Mouse (Mus musculus) G1E (cell line): ENCODE measurements around the gene Sema3e. TPM values are rescaled to one million over a fixed set of nuclear protein-coding genes. Genes with fewer than 3 reads are reported as not detected.

Source experiments
- ATAC-seq: 2 replicates; pipeline ENCODE4 v1.8.0; 2016; ENCODE audit warnings: mild to moderate bottlenecking; ENCODE audit not compliant: insufficient number of reproducible peaks, poor library complexity, low FRiP score, severe bottlenecking; ENCODE audit errors: extremely low read depth
- DNase-seq: peaks from one replicate; pipeline ENCODE4 v3.0.0; 2012; ENCODE audit warnings: low spot score
- H3K27me3 ChIP-seq: 2 replicates; pipeline ENCODE4 v1.6.1; 2012; ENCODE audit warnings: mild to moderate bottlenecking, low read length, inconsistent platforms; ENCODE audit not compliant: insufficient read depth
- H3K36me3 ChIP-seq: replicated peaks from 2 replicates; pipeline ENCODE3; 2012; ENCODE audit warnings: mild to moderate bottlenecking, inconsistent platforms
- H3K4me1 ChIP-seq: 2 replicates; pipeline ENCODE4 v1.6.1; 2012; ENCODE audit warnings: low read depth, low read length, inconsistent platforms, mixed read lengths; ENCODE audit not compliant: insufficient read depth
- H3K4me3 ChIP-seq: 2 replicates; pipeline ENCODE4 v1.5.1; 2012; ENCODE audit warnings: low read depth, mild to moderate bottlenecking, inconsistent platforms, low read length, moderate library complexity, mixed read lengths
- H3K9me3 ChIP-seq: replicated peaks from 2 replicates; pipeline ENCODE4 v1.6.1; 2012; ENCODE audit warnings: inconsistent platforms
- CTCF ChIP-seq: IDR thresholded peaks from 2 replicates; pipeline ENCODE4 v1.5.1; 2012; ENCODE audit warnings: low read depth, low read length, inconsistent platforms, mixed read lengths
- GATA1 ChIP-seq: IDR thresholded peaks from 2 replicates; pipeline ENCODE4 v1.6.1; 2012; ENCODE audit warnings: borderline replicate concordance, low read length, inconsistent platforms, mixed read lengths
- GATA2 ChIP-seq: IDR thresholded peaks from 2 replicates; pipeline ENCODE4 v1.6.1; 2012; ENCODE audit warnings: low read depth, low read length, inconsistent platforms, borderline replicate concordance
- POLR2AphosphoS5 ChIP-seq: IDR thresholded peaks from 2 replicates; pipeline ENCODE4 v1.6.1; 2012; ENCODE audit warnings: low read depth, low read length, inconsistent platforms; ENCODE audit not compliant: insufficient replicate concordance
- TAL1 ChIP-seq: conservative IDR thresholded peaks from 2 replicates; pipeline ENCODE4 v1.6.1; 2012; ENCODE audit warnings: low read depth, low read length, inconsistent platforms, mixed read lengths
- polyA plus RNA-seq: library from polyadenylated mRNA; stranded (reverse); fragments of >175 nt; gene quantifications from 2 replicates; pipeline ENCODE4 v1.2.3, GENCODE M21; 2012
- total RNA-seq, 2 experiments: library from RNA; stranded (forward) in 1 of 2; stranded (reverse) in 1 of 2; fragments of 200-1000 nt in 1 of 2; fragments of >200 nt in 1 of 2; fragmentation: Nextera tagmentation in 1 of 2; gene quantifications; 2 replicates each; pipeline ENCODE4 v1.2.3; 2014 to 2017

The Sema3e gene
- total and polyA plus RNA-seq, 3 experiments = 0.38 to 7.1 (median 2.0) TPM

DNA sequence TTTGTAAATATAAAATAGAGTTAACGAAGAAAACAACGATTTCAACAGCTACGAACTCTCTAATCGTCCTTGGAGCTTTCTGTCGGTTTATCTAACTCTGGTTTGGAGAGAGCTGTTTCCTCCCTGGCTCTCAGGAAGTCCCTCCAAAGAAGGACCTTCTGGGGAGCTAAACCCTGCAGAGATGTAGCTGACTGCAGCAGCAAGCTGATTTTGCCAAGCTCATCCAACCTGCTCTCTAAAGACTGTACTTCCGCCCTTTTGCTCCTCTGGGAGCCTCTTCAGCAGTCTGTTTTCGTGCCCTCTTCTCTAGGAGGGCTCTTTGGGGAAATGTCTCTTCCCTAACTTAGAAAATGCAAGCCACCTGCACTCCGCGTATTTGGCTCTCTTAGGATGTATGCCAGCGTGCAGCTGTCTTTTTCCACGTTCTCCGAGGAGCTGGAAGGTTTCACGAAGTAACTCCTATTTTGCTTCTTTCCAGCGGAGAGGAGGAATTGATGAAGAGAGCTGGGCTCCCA lies 67.2 kb downstream of the Sema3e start:
- TF ChIP-seq GATA2 = no peak
- no peak for TF ChIP-seq POLR2AphosphoS5
- TF ChIP-seq CTCF = no peak
- no peak for TF ChIP-seq GATA1
- no peak for TF ChIP-seq TAL1
- ATAC-seq (no peak), DNase-seq (no peak)
- H3K36me3 ChIP-seq = no peaks in the 10 kb centered on the region
- H3K4me3 ChIP-seq = no peak overlapping the region
- H3K4me1 ChIP-seq = no peaks in the 10 kb centered on the region
- no peaks in the 10 kb centered on the region for H3K9me3 ChIP-seq
- no peaks in the 10 kb centered on the region for H3K27me3 ChIP-seq

DNA sequence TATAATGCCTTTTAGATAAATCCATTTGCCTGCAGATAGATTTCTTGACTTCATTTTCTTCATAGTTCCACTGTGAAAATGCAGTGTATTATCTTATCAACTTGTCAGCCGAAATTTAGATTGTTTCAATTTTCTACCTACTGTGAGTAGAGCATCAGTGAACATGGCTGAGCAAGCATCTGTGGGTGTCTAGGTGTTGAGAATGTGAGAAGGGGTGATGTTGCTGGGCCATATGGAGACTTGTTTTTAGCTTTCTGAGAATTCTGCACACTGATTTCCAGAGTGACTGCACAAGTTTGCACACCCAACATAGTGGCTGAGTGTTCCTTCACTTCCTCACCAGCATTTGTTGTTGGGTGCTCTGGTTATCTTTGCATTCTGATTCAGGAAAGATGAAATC lies 71.1 kb downstream of the Sema3e start:
- no peaks in the 10 kb centered on the region for H3K4me1 ChIP-seq
- no peak for ATAC-seq
- H3K27me3 ChIP-seq = no peaks in the 10 kb centered on the region
- no peaks in the 10 kb centered on the region for H3K9me3 ChIP-seq
- TF ChIP-seq GATA2 = no peak
- no peak for TF ChIP-seq CTCF
- no peak for TF ChIP-seq GATA1
- no peak for TF ChIP-seq POLR2AphosphoS5
- TF ChIP-seq TAL1 = no peak
- no peak for DNase-seq
- H3K4me3 ChIP-seq = no peak overlapping the region
- no peaks in the 10 kb centered on the region for H3K36me3 ChIP-seq

DNA sequence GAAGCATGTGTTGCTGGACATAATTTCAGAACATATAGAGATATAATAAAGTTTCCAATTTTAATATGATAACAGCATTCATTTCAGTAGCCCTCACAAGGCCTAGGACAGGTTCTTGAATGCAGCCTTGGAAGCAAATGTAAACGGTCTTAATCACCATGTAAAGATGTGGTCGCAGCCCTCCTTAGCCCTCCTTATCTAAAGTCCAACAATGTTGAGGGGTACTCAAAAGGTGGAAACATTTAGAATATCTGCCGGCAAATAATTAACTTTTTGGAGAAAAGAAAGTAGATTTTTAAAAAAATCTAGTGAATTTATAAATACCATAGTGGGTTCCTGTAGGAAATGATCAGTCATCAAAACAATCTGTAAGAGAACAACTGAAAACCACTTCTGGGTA lies 73.6 kb downstream of the Sema3e start:
- no peaks in the 10 kb centered on the region for H3K9me3 ChIP-seq
- DNase-seq (no peak), ATAC-seq (no peak)
- no peak overlapping the region for H3K4me3 ChIP-seq
- no peaks in the 10 kb centered on the region for H3K4me1 ChIP-seq
- H3K36me3 ChIP-seq = no peaks in the 10 kb centered on the region
- TF ChIP-seq TAL1 (no peak), CTCF (no peak), GATA2 (no peak), POLR2AphosphoS5 (no peak), GATA1 (no peak)
- H3K27me3 ChIP-seq = no peaks in the 10 kb centered on the region

DNA sequence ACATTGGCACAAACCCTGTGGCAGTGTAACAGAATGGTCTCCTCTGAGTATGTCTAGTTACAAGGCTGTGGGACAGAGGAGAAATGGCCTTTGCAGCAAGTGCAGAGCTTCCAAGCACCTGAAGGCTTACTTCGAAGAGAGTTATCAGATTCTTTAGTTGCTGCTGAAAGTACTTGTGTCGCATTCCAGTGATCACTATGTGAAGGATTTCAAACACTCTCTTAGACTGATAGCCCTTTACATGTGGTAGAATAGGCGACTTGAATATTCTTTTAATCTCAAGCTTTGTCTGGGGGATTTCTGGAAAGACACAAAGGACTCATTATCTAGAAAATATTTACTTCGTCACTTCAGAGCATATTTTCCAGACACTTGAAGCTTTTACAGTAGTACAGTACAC lies 82.3 kb downstream of the Sema3e start:
- Histone ChIP-seq H3K4me1 (no peaks in the 10 kb centered on the region), H3K36me3 (no peaks in the 10 kb centered on the region)

DNA sequence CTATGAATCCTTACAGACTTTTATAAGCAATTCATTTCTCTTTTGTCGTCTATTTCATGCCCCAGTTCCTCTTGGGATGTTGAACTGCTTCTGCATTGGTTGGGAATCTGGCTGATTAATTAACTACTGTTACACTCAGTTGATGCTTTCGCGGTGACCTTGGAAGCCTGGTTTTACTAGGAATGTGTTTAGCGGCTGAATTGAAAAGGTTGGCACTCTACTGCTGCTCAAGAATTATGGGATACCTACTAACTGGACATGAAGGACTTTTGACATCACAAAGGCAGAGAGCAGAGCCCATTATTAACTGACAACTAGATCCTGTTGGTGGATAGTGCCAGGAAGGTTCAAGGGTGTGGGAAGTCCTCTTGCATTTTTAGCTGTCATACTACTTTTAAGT lies 83.9 kb downstream of the Sema3e start:
- TF ChIP-seq TAL1 = no peak
- TF ChIP-seq GATA1 = no peak
- no peak for TF ChIP-seq POLR2AphosphoS5
- Histone ChIP-seq H3K27me3 (0 out of 2 replicates have a peak, but pooled peaks cover 2% of the 10 kb centered on the region), H3K4me1 (no peaks in the 10 kb centered on the region), H3K9me3 (no peaks in the 10 kb centered on the region), H3K36me3 (no peaks in the 10 kb centered on the region), H3K4me3 (no peak overlapping the region)
- no peak for DNase-seq
- no peak for ATAC-seq

More for the DNA sequence above, 82.3 kb downstream of the Sema3e start:
- ATAC-seq (no peak), DNase-seq (no peak)
- Histone ChIP-seq H3K9me3 (no peaks in the 10 kb centered on the region), H3K27me3 (0 out of 2 replicates have a peak, but pooled peaks cover 2% of the 10 kb centered on the region), H3K4me3 (no peak overlapping the region)
- no peak for TF ChIP-seq GATA1
- no peak for TF ChIP-seq POLR2AphosphoS5
- TF ChIP-seq TAL1 = no peak
- no peak for TF ChIP-seq GATA2
- TF ChIP-seq CTCF = no peak

DNA sequence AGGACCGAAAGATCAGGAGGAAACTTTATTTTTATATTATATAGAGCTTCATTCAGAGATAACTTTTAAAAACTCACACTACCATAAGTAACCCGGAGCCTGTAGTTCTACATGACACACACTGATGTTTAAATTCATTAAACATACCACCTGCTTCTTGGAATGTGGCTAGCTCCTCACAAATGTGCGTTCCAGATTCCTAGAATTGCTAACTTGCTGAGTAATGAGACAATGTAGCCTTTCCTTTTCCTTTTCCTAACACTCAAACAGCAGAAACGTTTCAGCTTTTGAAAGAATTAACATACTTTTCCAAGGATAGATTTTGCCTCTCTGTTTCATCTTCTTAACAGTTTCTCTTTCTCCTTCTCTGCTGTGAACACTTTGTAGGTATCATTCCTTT lies 86.3 kb downstream of the Sema3e start:
- H3K9me3 ChIP-seq = no peaks in the 10 kb centered on the region
- no peaks in the 10 kb centered on the region for H3K36me3 ChIP-seq
- no peak for ATAC-seq
- no peaks in the 10 kb centered on the region for H3K4me1 ChIP-seq
- DNase-seq = no peak
- no peaks in the 10 kb centered on the region for H3K27me3 ChIP-seq
- no peak for TF ChIP-seq CTCF
- TF ChIP-seq TAL1 = no peak
- TF ChIP-seq GATA1 = no peak
- no peak for TF ChIP-seq POLR2AphosphoS5
- TF ChIP-seq GATA2 = no peak
- H3K4me3 ChIP-seq = no peak overlapping the region

GRCm38 (mm10) chr5:14121902-14122301 lies 96.8 kb downstream of the Sema3e start:
- ATAC-seq (no peak), DNase-seq (no peak)
- Histone ChIP-seq H3K4me1 (no peaks in the 10 kb centered on the region), H3K9me3 (no peaks in the 10 kb centered on the region), H3K4me3 (no peak overlapping the region), H3K36me3 (no peaks in the 10 kb centered on the region), H3K27me3 (no peaks in the 10 kb centered on the region)
- TF ChIP-seq GATA2 (no peak), GATA1 (no peak), POLR2AphosphoS5 (no peak), TAL1 (no peak), CTCF (no peak)
